Mouse (Mus musculus) left cerebral cortex, adult 2 months (tissue): ENCODE measurements at regions not wholly inside any gene's neighbourhood (a gene's known extent, or its start where the extent isn't known, plus 50 kb on each side); places are given as distances from the start of the nearest gene placed in this dataset.

Experiments
- DNase-seq, 2 experiments: peaks; one replicate each; pipeline ENCODE4 v3.0.0; 2021 to 2022; ENCODE audit warnings: low spot score in 2 of 2, mixed read lengths in 1 of 2; ENCODE audit errors: extremely low spot score in 1 of 2
- H3K27ac ChIP-seq: fragments of 200-600 bp; 2 replicates; pipeline ENCODE4 v1.8.1; 2022
- H3K4me3 ChIP-seq: fragments of 200-600 bp; 2 replicates; pipeline ENCODE4 v1.8.1; 2022
- CTCF ChIP-seq: fragments of 200-600 bp; IDR thresholded peaks from 2 replicates; pipeline ENCODE4 v1.8.1; 2022; ENCODE audit warnings: antibody characterized with exemption, mild to moderate bottlenecking, moderate library complexity
- intact Hi-C: fragments of 180-260 bp; cut with DNase I; formaldehyde crosslinking; loops from one replicate; pipeline ENCODE4 v1.15.1; 2025

DNA sequence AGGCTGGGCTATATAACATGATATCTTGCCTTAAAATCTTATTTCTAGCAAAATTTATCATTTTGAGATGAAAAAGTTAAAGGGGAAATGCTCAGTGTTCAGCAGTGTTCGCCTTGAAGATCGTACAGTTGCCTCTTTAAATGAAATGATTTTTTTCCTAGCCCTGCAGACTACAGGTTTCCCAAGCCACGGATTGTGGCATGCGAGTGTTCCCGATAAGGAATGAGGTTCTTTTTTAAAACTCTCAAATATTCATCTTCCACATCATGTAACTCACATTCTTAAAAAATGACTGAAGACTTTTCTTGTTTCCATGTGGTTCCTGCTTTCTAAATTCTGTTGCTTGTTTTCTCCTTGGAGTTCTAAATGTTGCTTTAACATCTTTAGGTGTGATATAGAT lies 566.0 kb downstream of the Gm43517 start:
- Histone ChIP-seq H3K27ac (peak overlapping the region; percentile 77), H3K4me3 (no peak overlapping the region)
- no peak for DNase-seq
- TF ChIP-seq CTCF: no peak
- intact Hi-C loops: loop anchor here (2.0 to 5.0 kb wide), 7 partner anchors 131 to 574 kb away; no protein-coding TSS in a partner anchor

DNA sequence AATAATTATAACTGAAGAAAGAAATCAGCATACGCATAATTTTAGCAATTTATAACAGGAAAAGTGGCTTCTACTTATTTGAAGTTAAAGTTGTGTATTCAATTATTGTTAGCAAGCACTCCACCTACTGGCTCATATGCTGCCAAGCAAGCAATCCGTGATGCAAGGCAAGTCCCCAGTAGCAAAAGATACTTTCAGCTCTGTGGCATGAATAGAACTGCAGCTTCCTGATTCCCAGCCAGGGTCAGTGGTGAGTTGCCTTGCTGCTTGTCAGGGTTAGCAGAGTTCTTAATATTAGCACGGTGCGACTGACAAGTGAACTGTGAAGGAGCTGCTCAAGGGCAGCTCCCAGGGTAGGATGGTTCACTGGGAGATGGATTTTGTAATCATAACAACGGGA lies 566.8 kb downstream of the Gm43517 start:
- peak; percentile 47 to 57 for DNase-seq
- Histone ChIP-seq H3K4me3 (no peak overlapping the region), H3K27ac (peak overlapping the region; percentile 77)
- TF ChIP-seq CTCF: peak; percentile 80
- intact Hi-C loops: loop anchor here (2.0 to 5.0 kb wide), 8 partner anchors 130 to 575 kb away; no protein-coding TSS in a partner anchor

DNA sequence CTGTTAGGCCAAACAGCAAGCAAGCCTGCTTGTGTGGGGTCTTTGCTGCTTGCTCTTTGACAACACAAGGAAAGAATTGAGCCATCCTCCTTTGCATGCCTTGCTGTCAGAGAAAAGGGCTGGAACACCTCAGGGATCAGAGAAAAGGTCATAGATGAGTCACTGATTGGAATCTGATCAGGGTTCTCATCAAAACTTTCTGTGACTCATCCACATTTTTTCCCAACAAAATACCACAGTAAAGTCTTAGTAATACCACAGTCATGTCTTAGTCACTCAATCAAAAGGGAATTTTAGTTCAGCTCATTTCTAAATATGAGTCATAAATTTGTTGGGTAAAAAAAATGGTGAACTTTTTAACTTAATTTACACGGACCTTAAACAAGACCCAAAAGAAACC lies 583.1 kb downstream of the Gm43517 start:
- no peak for TF ChIP-seq CTCF
- Histone ChIP-seq H3K27ac (no peak overlapping the region), H3K4me3 (no peak overlapping the region)
- intact Hi-C loops: no loop called here
- no peak for DNase-seq

DNA sequence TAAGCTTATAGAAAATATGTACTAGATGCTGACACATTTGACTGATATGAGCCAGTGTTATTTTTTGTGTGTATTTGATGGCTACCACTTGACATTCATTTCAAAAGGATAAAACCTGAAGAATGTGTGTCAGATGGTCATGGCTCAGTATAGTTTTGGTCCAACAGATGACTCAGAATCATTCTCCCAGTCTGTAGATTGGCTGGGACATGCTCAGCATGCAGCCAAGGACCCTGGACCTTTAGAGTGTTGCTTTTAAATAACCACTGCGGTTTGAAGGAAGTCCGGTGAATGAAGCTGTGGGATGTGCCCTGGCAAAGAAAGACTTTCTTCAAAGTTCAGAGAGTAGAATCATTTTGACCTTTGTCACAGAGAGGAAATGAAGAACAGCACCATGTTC lies 584.6 kb downstream of the Gm43517 start:
- intact Hi-C loops: no loop called here

DNA sequence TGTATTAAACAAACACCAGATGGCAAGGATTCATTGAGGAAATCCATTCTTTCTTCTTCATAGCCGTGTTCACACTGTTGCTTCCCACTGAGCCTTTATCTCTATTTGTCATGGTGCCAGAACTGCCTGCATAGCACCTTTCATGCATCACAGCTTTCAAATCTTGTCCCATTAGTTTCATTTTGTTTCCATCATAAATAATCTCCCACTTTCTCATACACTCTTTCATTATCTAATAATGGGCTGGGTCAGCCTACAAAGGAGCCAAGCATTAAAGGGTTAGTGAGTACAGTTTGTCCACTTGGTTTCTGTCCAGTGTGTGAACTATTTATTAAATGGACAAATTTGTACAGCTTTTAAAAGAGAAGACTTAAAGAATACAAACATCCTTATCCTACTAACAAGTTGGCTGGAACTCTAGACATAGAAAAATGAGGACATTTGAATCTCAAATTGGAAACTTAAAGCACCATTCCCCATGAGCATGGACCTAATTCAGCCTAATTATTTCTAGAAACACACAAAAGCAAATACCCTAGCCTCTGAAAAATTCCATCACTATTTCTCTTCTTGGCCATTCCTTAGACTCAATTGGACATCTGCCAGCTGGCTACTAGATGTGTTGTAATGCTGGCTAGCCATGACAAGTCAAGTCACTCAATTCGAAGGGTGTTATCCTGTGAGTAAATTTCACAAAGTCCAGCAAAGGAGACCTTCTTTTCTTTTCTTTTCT lies 589.8 kb downstream of the Gm43517 start:
- intact Hi-C loops: no loop called here
- H3K4me3 ChIP-seq: no peak overlapping the region
- H3K27ac ChIP-seq: no peak overlapping the region; the same call in 1 of the 2 replicates
- TF ChIP-seq CTCF: no peak
- DNase-seq: no peak

More for the DNA sequence above, 584.6 kb downstream of the Gm43517 start:
- TF ChIP-seq CTCF: no peak
- no peak overlapping the region for H3K27ac ChIP-seq
- DNase-seq: no peak
- no peak overlapping the region for H3K4me3 ChIP-seq

DNA sequence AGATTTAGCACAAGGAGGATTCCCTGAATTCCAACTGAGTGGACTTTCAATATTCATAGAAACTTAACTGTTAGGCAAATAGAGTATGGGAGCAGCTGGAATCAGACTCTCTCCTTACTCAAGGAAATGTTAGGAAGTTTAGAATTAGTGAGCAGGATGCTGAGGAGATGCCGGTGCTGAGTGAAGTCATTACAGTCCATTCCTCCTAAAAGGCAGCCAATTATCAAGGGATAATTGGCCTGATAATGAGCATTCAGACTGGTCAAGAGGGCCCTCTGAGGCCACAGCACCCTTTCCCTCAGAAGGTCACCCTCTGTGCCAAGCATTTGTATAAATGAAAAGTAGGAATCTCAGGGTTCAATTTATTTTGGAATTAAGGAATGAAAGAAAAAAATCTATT lies 590.6 kb downstream of the Gm43517 start:
- no peak overlapping the region for H3K27ac ChIP-seq
- no peak for TF ChIP-seq CTCF
- DNase-seq: no peak
- intact Hi-C loops: no loop called here
- H3K4me3 ChIP-seq: no peak overlapping the region

DNA sequence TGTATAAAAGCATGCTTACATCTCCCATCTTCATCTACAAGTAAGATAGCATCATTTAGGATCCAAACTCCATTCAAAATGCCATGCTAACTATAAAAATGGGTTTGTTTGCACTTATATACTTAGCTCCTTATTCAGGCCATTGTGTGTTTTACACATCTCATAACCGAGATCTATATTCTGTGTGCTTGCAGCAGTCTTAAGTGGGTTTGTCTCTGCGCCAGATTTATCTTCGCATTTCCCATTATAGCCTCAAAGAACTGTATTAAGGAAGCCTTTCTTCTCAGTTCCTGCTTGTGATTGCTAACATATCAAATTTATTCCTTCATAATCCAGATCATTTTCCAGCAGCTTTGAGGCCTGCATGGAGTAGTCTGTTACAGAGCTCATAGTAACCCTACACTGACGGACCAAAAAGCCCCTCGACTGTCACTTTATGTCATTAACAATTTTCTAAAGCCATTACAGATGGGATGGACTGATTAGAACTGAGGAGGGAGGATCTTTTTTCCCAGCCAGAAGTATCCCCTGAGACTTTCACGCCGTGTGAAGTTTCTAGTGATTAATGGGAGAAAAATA lies 607.6 kb downstream of the Gm43517 start:
- intact Hi-C loops: loop anchor here (1.0 to 5.0 kb wide), 2 partner anchors 80 to 120 kb away; no protein-coding TSS in a partner anchor
- no peak for TF ChIP-seq CTCF
- H3K27ac ChIP-seq: peak overlapping the region; percentile 50
- DNase-seq: no peak
- no peak overlapping the region for H3K4me3 ChIP-seq

DNA sequence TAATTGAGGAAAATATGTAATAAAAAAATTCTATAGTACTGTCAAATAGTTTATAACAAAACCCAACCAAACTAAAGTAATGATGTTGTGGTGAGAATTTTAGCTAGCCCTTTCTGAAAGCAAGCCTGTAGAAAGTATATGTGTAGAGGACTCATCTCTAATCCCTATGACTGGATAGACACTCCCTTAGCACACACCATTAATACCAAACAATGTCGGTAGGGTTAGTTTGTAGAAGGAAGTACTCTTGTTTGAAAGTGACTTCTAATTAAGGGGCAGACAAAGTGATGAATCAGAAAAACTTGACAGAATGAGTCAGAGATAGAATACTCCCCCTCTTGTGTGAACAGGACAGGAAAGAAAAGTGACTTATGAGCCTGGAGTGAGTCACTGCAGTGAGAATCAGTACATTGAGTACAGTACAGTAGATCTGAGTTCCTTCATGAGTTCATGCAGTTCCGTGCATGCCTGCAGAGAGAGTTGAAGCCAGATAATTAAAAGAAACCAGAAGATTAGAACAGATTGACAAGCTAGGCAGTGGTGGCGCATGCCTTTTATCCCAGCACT lies 610.0 kb downstream of the Prkd1 start:
- peak in 1 of 2 experiments; percentile 9 for DNase-seq

DNA sequence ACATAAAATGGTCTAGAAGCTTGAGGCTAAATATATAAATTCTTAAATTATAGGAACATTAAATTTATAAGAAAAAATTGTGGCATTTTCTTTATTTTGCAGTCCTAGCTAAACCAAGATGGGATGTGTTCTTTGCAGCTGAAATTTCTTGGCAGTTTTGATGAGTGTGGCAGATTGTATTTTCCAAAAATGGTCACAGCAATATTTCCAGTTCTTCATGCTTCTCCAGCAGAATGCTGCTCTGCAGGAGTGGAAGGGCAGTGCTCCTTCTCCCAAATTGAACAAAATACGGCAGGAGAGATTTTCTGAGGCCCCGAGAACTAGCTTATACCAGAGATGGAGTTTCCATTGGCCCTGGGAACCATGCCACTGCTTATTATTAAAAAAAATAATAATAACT lies 587.6 kb downstream of the Prkd1 start:
- intact Hi-C loops: no loop called here
- no peak for TF ChIP-seq CTCF
- Histone ChIP-seq H3K27ac (0 out of 2 replicates have a peak overlapping the region, but pooled peaks have one; percentile 0), H3K4me3 (no peak overlapping the region)
- DNase-seq: no peak

More for the DNA sequence above, 610.0 kb downstream of the Prkd1 start:
- H3K4me3 ChIP-seq: no peak overlapping the region
- TF ChIP-seq CTCF: no peak
- intact Hi-C loops: no loop called here
- H3K27ac ChIP-seq: no peak overlapping the region

DNA sequence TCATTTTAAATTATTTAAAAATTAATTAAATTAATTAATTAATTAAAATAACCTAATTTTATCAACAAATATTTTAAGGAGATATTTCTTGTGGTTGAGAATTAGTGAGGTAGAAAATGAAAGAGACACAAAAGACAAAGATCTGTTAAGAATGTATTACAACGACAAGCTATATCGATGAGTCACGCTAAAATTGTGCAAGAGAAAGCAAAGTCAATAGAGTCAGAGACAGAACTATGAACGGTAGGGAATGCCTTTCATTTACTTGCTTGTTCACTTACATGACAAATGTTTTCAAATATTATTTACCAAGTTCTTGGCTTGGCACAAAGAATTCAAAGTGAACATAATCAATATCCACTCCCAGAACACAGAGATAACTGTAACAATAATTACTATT lies 582.5 kb downstream of the Prkd1 start:
- no peak for DNase-seq
- H3K4me3 ChIP-seq: no peak overlapping the region
- no peak overlapping the region for H3K27ac ChIP-seq
- no peak for TF ChIP-seq CTCF
- intact Hi-C loops: no loop called here

DNA sequence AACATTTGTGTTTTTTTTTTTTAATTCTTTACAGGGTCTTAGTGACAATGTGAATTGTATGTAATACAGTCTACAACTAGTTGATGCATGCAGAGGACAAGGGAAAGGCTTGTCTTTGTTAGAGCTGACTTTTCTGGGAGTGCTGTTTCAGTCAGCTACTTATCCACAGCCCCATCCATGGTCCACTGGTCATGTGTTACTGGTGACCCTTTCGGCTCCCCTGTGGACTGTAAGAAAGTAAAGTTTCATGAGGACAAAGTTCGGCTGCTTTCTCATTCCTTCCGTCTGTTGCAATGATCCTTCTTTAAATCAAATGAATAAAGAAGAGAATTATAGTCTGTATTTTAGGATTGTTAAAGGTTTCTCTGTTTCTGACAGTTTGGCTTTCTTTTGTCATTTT lies 577.1 kb downstream of the Prkd1 start:
- H3K4me3 ChIP-seq: no peak overlapping the region
- no peak for TF ChIP-seq CTCF
- no peak for DNase-seq
- intact Hi-C loops: loop anchor here (5.0 kb wide), 1 partner anchor 79 kb away; no protein-coding TSS in a partner anchor
- H3K27ac ChIP-seq: no peak overlapping the region

DNA sequence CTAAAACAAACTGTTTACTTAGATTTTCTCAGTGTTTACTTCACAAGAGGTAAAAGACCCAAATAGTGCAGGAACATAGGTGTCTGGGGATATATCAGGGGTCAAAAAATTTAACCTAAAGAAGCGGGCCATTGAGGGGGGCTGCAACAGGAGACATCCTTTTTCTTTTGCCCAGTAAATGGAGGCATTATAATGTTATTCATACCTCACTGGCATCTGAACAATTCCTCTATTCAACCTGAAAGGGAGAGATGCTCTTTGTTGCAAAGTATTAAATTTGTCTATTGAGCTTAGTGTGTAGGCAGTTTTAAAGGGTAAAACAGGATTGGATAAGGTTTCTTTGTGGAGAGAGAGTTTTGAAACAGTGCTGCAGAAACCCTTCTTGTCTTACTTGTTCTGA lies 576.5 kb downstream of the Prkd1 start:
- no peak for TF ChIP-seq CTCF
- no peak for DNase-seq
- no peak overlapping the region for H3K4me3 ChIP-seq
- intact Hi-C loops: loop anchor here (5.0 kb wide), 1 partner anchor 80 kb away; no protein-coding TSS in a partner anchor
- no peak overlapping the region for H3K27ac ChIP-seq
